Mouse (Mus musculus): ENCODE results near the gene Ak9. TPM values are rescaled to one million over a fixed set of nuclear protein-coding genes. Genes with fewer than 3 reads are reported as not detected.
"Not testable (repeated sequence)": the region's sequence is repeated elsewhere in the genome, so short reads cannot be mapped to it uniquely, and the experiment has no call there.

The Ak9 gene
- polyA plus RNA-seq, 1 experiment from 2014 or later = 0.10 TPM

GRCm38 (mm10) chr10:41365086-41365485, 61.3 kb downstream of the Ak9 start:
- no peak overlapping the region for H3K4me3 ChIP-seq
- no peaks in the 10 kb centered on the region for H3K27me3 ChIP-seq
- H3K9ac ChIP-seq = no peak overlapping the region
- H3K9me3 ChIP-seq = no peaks in the 10 kb centered on the region
- H3K4me1 ChIP-seq (replicated peaks) = no peaks in the 10 kb centered on the region
- H3K4me2 ChIP-seq = no peak overlapping the region
- H3K27ac ChIP-seq (replicated peaks) = no peak overlapping the region
- ATAC-seq (ENCODE audit: low read depth) = no peak
- no peaks in the 10 kb centered on the region for H3K36me3 ChIP-seq
- 89% methylated on average over 9 of the region's 9 CpGs for WGBS

GRCm38 (mm10) chr10:41380466-41380865, 76.7 kb downstream of the Ak9 start:
- H3K36me3 ChIP-seq = no peaks in the 10 kb centered on the region
- no peaks in the 10 kb centered on the region for H3K9me3 ChIP-seq
- no peak for ATAC-seq (ENCODE audit: low read depth)
- H3K4me1 ChIP-seq (replicated peaks) = no peaks in the 10 kb centered on the region
- no peak overlapping the region for H3K4me3 ChIP-seq
- no peak overlapping the region for H3K27ac ChIP-seq (replicated peaks)
- no peak overlapping the region for H3K9ac ChIP-seq
- WGBS = 80% methylated on average over 12 of the region's 12 CpGs
- no peak overlapping the region for H3K4me2 ChIP-seq
- no peaks in the 10 kb centered on the region for H3K27me3 ChIP-seq

GRCm38 (mm10) chr10:41385506-41386221, 81.9 kb downstream of the Ak9 start:
- WGBS = 56% methylated on average over 15 of the region's 15 CpGs
- Histone ChIP-seq H3K4me1 (replicated peaks) (0 out of 2 replicates have a peak, but pooled peaks cover 3% of the 10 kb centered on the region), H3K27me3 (no peaks in the 10 kb centered on the region), H3K36me3 (no peaks in the 10 kb centered on the region), H3K4me2 (no peak overlapping the region), H3K9me3 (no peaks in the 10 kb centered on the region), H3K27ac (replicated peaks) (no peak overlapping the region), H3K4me3 (no peak overlapping the region), H3K9ac (no peak overlapping the region)
- no peak for ATAC-seq (ENCODE audit: low read depth)

GRCm38 (mm10) chr10:41393555-41393954, 89.8 kb downstream of the Ak9 start:
- Histone ChIP-seq H3K4me3 (no peak overlapping the region), H3K27me3 (no peaks in the 10 kb centered on the region), H3K4me2 (no peak overlapping the region), H3K9me3 (no peaks in the 10 kb centered on the region), H3K27ac (replicated peaks) (no peak overlapping the region), H3K4me1 (replicated peaks) (no peaks in the 10 kb centered on the region), H3K36me3 (no peaks in the 10 kb centered on the region), H3K9ac (no peak overlapping the region)
- WGBS = 64% methylated on average over 2 of the region's 2 CpGs
- no peak for ATAC-seq (ENCODE audit: low read depth)

- Histone ChIP-seq H3K9me3 (no peaks in the 10 kb centered on the region), H3K27me3 (no peaks in the 10 kb centered on the region), H3K36me3 (no peaks in the 10 kb centered on the region), H3K4me3 (no peak overlapping the region), H3K4me2 (no peak overlapping the region), H3K27ac (replicated peaks) (no peak overlapping the region), H3K4me1 (replicated peaks) (no peaks in the 10 kb centered on the region), H3K9ac (no peak overlapping the region)
- WGBS = 74% methylated on average over 3 of the region's 3 CpGs
- no peak for ATAC-seq (ENCODE audit: low read depth)
These were observed 97.3 kb downstream of the Ak9 start for GRCm38 (mm10) chr10:41401097-41401496.

- no peaks in the 10 kb centered on the region for H3K9me3 ChIP-seq
- WGBS = 92% methylated on average over 2 of the region's 2 CpGs
- no peak overlapping the region for H3K4me2 ChIP-seq
- no peak overlapping the region for H3K4me3 ChIP-seq
- ATAC-seq (ENCODE audit: low read depth) = no peak
- H3K9ac ChIP-seq = no peak overlapping the region
- H3K4me1 ChIP-seq (replicated peaks) = no peaks in the 10 kb centered on the region
- no peaks in the 10 kb centered on the region for H3K27me3 ChIP-seq
- H3K36me3 ChIP-seq = no peaks in the 10 kb centered on the region
- H3K27ac ChIP-seq (replicated peaks) = no peak overlapping the region
These were observed 99.6 kb downstream of the Ak9 start for GRCm38 (mm10) chr10:41403364-41403763.

GRCm38 (mm10) chr10:41403893-41404612, 100.3 kb downstream of the Ak9 start:
- Histone ChIP-seq H3K9me3 (no peaks in the 10 kb centered on the region), H3K9ac (no peak overlapping the region), H3K27me3 (no peaks in the 10 kb centered on the region), H3K4me3 (no peak overlapping the region), H3K27ac (replicated peaks) (no peak overlapping the region), H3K4me1 (replicated peaks) (no peaks in the 10 kb centered on the region), H3K36me3 (no peaks in the 10 kb centered on the region), H3K4me2 (no peak overlapping the region)
- 44% methylated on average over 3 of the region's 3 CpGs for WGBS
- ATAC-seq (ENCODE audit: low read depth) = no peak

GRCm38 (mm10) chr10:41410176-41410575, 106.4 kb downstream of the Ak9 start:
- not testable (repeated sequence) for H3K4me2 ChIP-seq; H3K27me3 ChIP-seq; H3K36me3 ChIP-seq; H3K4me1 ChIP-seq (replicated peaks); H3K9ac ChIP-seq; ATAC-seq (ENCODE audit: low read depth); H3K27ac ChIP-seq (replicated peaks); H3K4me3 ChIP-seq
- peaks cover 11% of the 10 kb centered on the region; the same call in 1 of the 2 replicates for H3K9me3 ChIP-seq
- WGBS = 84% methylated on average over 4 of the region's 4 CpGs

- not testable (repeated sequence) for ATAC-seq (ENCODE audit: low read depth); H3K9ac ChIP-seq; H3K27ac ChIP-seq (replicated peaks); H3K27me3 ChIP-seq; H3K4me2 ChIP-seq; H3K36me3 ChIP-seq; H3K4me3 ChIP-seq; H3K4me1 ChIP-seq (replicated peaks)
- 92% methylated on average over 1 of the region's 1 CpGs for WGBS
- peaks cover 17% of the 10 kb centered on the region; the same call in 1 of the 2 replicates for H3K9me3 ChIP-seq
These were observed 107.0 kb downstream of the Ak9 start for GRCm38 (mm10) chr10:41410821-41411220.

- H3K4me3 ChIP-seq; H3K27ac ChIP-seq (replicated peaks); H3K9ac ChIP-seq; H3K36me3 ChIP-seq; H3K4me2 ChIP-seq; H3K27me3 ChIP-seq; ATAC-seq (ENCODE audit: low read depth); H3K4me1 ChIP-seq (replicated peaks): not testable (repeated sequence)
- H3K9me3 ChIP-seq = peaks cover 23% of the 10 kb centered on the region; the same call in 1 of the 2 replicates
- WGBS = 93% methylated on average over 1 of the region's 1 CpGs
These were observed 109.7 kb downstream of the Ak9 start for GRCm38 (mm10) chr10:41413471-41413870.

GRCm38 (mm10) chr10:41415368-41415767, 111.6 kb downstream of the Ak9 start:
- not testable (repeated sequence) for H3K27ac ChIP-seq (replicated peaks); H3K36me3 ChIP-seq; H3K4me2 ChIP-seq; ATAC-seq (ENCODE audit: low read depth); H3K4me3 ChIP-seq; H3K4me1 ChIP-seq (replicated peaks); H3K9ac ChIP-seq; H3K27me3 ChIP-seq
- WGBS = 93% methylated on average over 2 of the region's 2 CpGs
- H3K9me3 ChIP-seq = 0 out of 2 replicates have a peak, but pooled peaks cover 15% of the 10 kb centered on the region

GRCm38 (mm10) chr10:41420496-41421200, 116.9 kb downstream of the Ak9 start:
- Histone ChIP-seq H3K4me1 (replicated peaks) (no peaks in the 10 kb centered on the region), H3K36me3 (no peaks in the 10 kb centered on the region), H3K9me3 (0 out of 2 replicates have a peak, but pooled peaks cover 7% of the 10 kb centered on the region), H3K9ac (no peak overlapping the region), H3K27ac (replicated peaks) (no peak overlapping the region), H3K27me3 (no peaks in the 10 kb centered on the region), H3K4me2 (no peak overlapping the region), H3K4me3 (no peak overlapping the region)
- ATAC-seq (ENCODE audit: low read depth) = no peak
- 77% methylated on average over 9 of the region's 9 CpGs for WGBS
